9 mouse cellular contexts compared by ENCODE assay signal in the genomic region with DNA sequence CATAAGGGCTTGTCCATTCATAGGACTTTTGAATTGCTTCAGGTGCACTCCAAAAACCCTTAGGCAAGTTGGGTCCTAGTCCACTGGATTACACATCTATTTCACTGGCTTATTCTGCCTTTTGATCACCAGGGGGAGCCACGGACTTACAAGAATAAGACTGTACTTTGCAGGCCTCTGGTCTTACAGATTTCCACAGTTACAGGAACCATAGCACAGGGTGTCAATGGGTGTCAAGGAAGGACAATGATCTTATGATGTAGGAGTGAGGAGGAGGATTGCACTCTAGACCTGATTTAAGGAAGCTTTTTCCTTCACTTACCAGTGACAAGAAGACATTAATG. TPM values are rescaled to one million over a fixed set of nuclear protein-coding genes. Genes with fewer than 3 reads are reported as not detected.
DNase-seq lines count a peak whose midpoint lies in the region; ATAC-seq and TF ChIP-seq lines count a peak whose summit lies in the region.
"Had no signal": no experiment of that assay in that cellular context is flagged by ENCODE, and none has a peak within 500 bp of the region (broad histone marks: within the 10 kb centered on the region; RNA-seq: fewer than 3 reads in every experiment).

No protein-coding gene starts in this region.

- DNase-seq in gastrocnemius, adult 18-20 months (ENCODE audit: low spot score), result peak; percentile 40
- DNase-seq in gastrocnemius, postnatal 10 days, result no peak
- DNase-seq in spleen, adult 2 months (ENCODE audit: low read depth in 1 of 2, low spot score in 2 of 2), result peak; percentile 31 to 34
- DNase-seq in spleen, adult 12 weeks (ENCODE audit: low spot score), result no peak
- DNase-seq in lung, postnatal 0 days (ENCODE audit: low spot score), result peak; percentile 85

- peak; percentile 56 for ATAC-seq in lung, postnatal 0 days
- ATAC-seq in inflammation-experienced regulatory T-cells, adult 6 months, result no peak
- no peak for ATAC-seq in erythroid progenitor cell, adult 5-6 weeks (replicated peaks; ENCODE audit: low FRiP score, poor library complexity, severe bottlenecking)

- TF ChIP-seq CTCF in spleen, adult 2 months (IDR thresholded peaks at IDR 0.05; ENCODE audit: extremely low read depth, insufficient read depth, insufficient read length, insufficient replicate concordance), result no peak
- TF ChIP-seq CTCF in cortical plate, adult 2 months (IDR thresholded peaks at IDR 0.05; ENCODE audit: extremely low read depth, insufficient read depth, low read length), result peak; percentile 62
- peak; percentile 84 for TF ChIP-seq CTCF in lung, postnatal 0 days (IDR thresholded peaks at IDR 0.05)

- no peak for TF ChIP-seq POLR2A in spleen, adult 2 months (IDR thresholded peaks at IDR 0.05; ENCODE audit: low read depth, low read length)
- no peak for TF ChIP-seq POLR2A in cortical plate, adult 2 months (IDR thresholded peaks at IDR 0.05; ENCODE audit: extremely low read depth, insufficient read depth, low read length)

- no peak overlapping the region for H3K4me3 ChIP-seq in spleen, adult 2 months (ENCODE audit: extremely low read depth, insufficient read depth, insufficient read length)
- H3K4me3 ChIP-seq in cortical plate, adult 2 months (ENCODE audit: insufficient read depth, low read length), result no peak overlapping the region
- H3K4me3 ChIP-seq in lung, postnatal 0 days (ENCODE audit: low read depth, low read length), result no peak overlapping the region
- H3K4me3 ChIP-seq: megakaryocyte, embryonic 14.5 days had no signal

- no peak overlapping the region for H3K9ac ChIP-seq in lung, postnatal 0 days (replicated peaks; ENCODE audit: low read depth)

- no peak overlapping the region for H3K27ac ChIP-seq in spleen, adult 2 months (ENCODE audit: insufficient read depth, low read length)
- no peak overlapping the region for H3K27ac ChIP-seq in cortical plate, adult 2 months (ENCODE audit: insufficient read depth, low read length)
- H3K27ac ChIP-seq in lung, postnatal 0 days (ENCODE audit: low read length), result no peak overlapping the region

- no peaks in the 10 kb centered on the region for H3K27me3 ChIP-seq in spleen, adult 2 months (ENCODE audit: control insufficient read depth, insufficient read depth, low read length)
- H3K27me3 ChIP-seq in lung, postnatal 0 days (replicated peaks; ENCODE audit: insufficient read depth, low read length), result no peaks in the 10 kb centered on the region

- H3K36me3 ChIP-seq in spleen, adult 2 months (ENCODE audit: control insufficient read depth, insufficient read depth, low read length), result no peaks in the 10 kb centered on the region
- H3K36me3 ChIP-seq in lung, postnatal 0 days (ENCODE audit: insufficient read depth, low read length), result no peaks in the 10 kb centered on the region

- no peak overlapping the region for H3K4me2 ChIP-seq in lung, postnatal 0 days (replicated peaks; ENCODE audit: low read depth, low read length)

- no peaks in the 10 kb centered on the region for H3K9me3 ChIP-seq in lung, postnatal 0 days (ENCODE audit: low read length)
- H3K9me3 ChIP-seq: megakaryocyte, embryonic 14.5 days had no signal

- no peaks in the 10 kb centered on the region for H3K4me1 ChIP-seq in spleen, adult 2 months (ENCODE audit: control insufficient read depth, insufficient read depth, insufficient read length)
- H3K4me1 ChIP-seq in cortical plate, adult 2 months (ENCODE audit: control insufficient read depth, insufficient read depth, low read length), result peaks cover 1% of the 10 kb centered on the region; the same call in 1 of the 2 replicates
- H3K4me1 ChIP-seq in lung, postnatal 0 days (ENCODE audit: insufficient read depth, low read depth, low read length), result no peaks in the 10 kb centered on the region; the same call in 1 of the 2 replicates

- TF ChIP-seq EP300 in lung, postnatal 0 days (IDR thresholded peaks at IDR 0.05), result no peak

- 0% methylated on average over 1 of the region's 1 CpGs for WGBS in spleen, adult 2 months
- WGBS in lung, postnatal 0 days, result 11% methylated on average over 1 of the region's 1 CpGs

RNA-seq across cellular contexts. Expression of gene Manf, which starts 12.0 kb away (rescaled TPM):
- 10 to 100 TPM; 33.0 to 42.8 TPM for total RNA-seq in gastrocnemius, adult 18-20 months (2021)
- total RNA-seq in gastrocnemius, postnatal 10 days (2021), result 10 to 100 TPM; 54.1 to 64.3 TPM
- polyA plus RNA-seq in spleen, adult 2 months (2012; rRNA removed), result 8.2 and 10.4 TPM in 2 replicates
- polyA plus RNA-seq in cortical plate, adult 2 months (2012; rRNA removed), result 54.6 and 59.1 TPM in 2 replicates
- 171 and 218 TPM in 2 replicates for polyA plus RNA-seq in lung, postnatal 0 days (2015; fragmentation: Nextera tagmentation; extraction: Ambion mirVana)
- 100 to 1,000 TPM; 139 to 251 (median 140) TPM for polyA plus RNA-seq in inflammation-experienced regulatory T-cells, adult 6 months (2017; shearing (Covaris generic))
- 275 and 310 TPM in 2 replicates for total RNA-seq in erythroid progenitor cell, adult 5-6 weeks (2015; ENCODE audit: low replicate concordance)
- 164 and 219 TPM in 2 replicates for total RNA-seq in erythroid progenitor cell, adult 5-6 weeks (2017; ENCODE audit: low replicate concordance)

RNA-seq across cellular contexts. Expression of gene Rbm15b, which starts 16.5 kb away (rescaled TPM):
- total RNA-seq in gastrocnemius, adult 18-20 months (2021), result 1 to 10 TPM; 4.3 to 5.2 TPM
- 10 to 100 TPM; 12.1 to 14.9 TPM for total RNA-seq in gastrocnemius, postnatal 10 days (2021)
- 8.9 and 10.6 TPM in 2 replicates for polyA plus RNA-seq in spleen, adult 2 months (2012; rRNA removed)
- polyA plus RNA-seq in cortical plate, adult 2 months (2012; rRNA removed), result 16.2 and 16.6 TPM in 2 replicates
- polyA plus RNA-seq in lung, postnatal 0 days (2015; fragmentation: Nextera tagmentation; extraction: Ambion mirVana), result 4.5 and 5.2 TPM in 2 replicates
- polyA plus RNA-seq in inflammation-experienced regulatory T-cells, adult 6 months (2017; shearing (Covaris generic)), result 1 to 10 TPM; 3.8 to 4.7 (median 4.0) TPM
- total RNA-seq in erythroid progenitor cell, adult 5-6 weeks (2015; ENCODE audit: low replicate concordance), result 18.4 TPM in 2 replicates
- 18.2 and 21.9 TPM in 2 replicates for total RNA-seq in erythroid progenitor cell, adult 5-6 weeks (2017; ENCODE audit: low replicate concordance)

Comparison
In these comparisons a context has a peak if more than half of its experiments do, and no peak if none do; other contexts are left out.
1. DNase-seq: peak in gastrocnemius, adult 18-20 months (single experiment), spleen, adult 2 months (2 of 2) and lung, postnatal 0 days (single experiment); none in gastrocnemius, postnatal 10 days (single experiment) and spleen, adult 12 weeks (single experiment).